Mouse (Mus musculus): ENCODE results near the gene Cdx2.

GRCm38 (mm10) chr5:147276701-147277546, 30.1 kb downstream of the Cdx2 start:
- TF ChIP-seq POLR2A (IDR thresholded peaks at IDR 0.05; ENCODE audit: insufficient read depth, low read depth, low read length) = no peak
- no peak for TF ChIP-seq CTCF (IDR thresholded peaks at IDR 0.05)
- TF ChIP-seq EP300 (IDR thresholded peaks at IDR 0.05; ENCODE audit: insufficient read depth, low read depth, low read length) = no peak

Measured in heart, adult 2 months (tissue).